Mouse (Mus musculus): ENCODE results near the gene Fbxo11.

DNA sequence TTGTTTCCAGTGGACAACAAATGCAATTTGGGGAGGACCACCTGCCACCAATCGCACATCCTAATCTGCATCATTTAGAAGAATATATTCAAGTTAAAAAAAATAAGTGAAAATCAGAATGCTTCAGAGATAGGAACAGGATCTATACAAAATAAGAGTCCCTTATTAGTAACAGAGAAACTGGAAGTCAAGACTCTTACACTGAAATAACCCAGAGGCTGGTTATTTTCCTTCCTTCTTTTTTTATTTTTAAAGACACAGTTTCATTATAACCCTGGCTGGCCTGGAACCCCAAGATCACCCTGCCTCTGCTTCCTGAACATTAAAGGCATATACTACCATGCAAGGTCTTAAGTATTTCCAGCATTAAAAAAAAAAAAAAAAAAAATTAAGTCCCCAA is 7.2 kb downstream of the Fbxo11 start:
- TF ChIP-seq POLR2A (IDR thresholded peaks at IDR 0.05; ENCODE audit: control insufficient read depth, extremely low read depth, insufficient read depth, low read length, poor library complexity) (no peak), CTCF (IDR thresholded peaks at IDR 0.05; ENCODE audit: borderline replicate concordance, control insufficient read depth, extremely low read depth, insufficient read depth, low read length, poor library complexity) (no peak)
